Mouse (Mus musculus) intestine, embryonic 16.5 days (tissue): Measurements from ENCODE around the gene Boc. TPM values are rescaled to one million over a fixed set of nuclear protein-coding genes. Genes with fewer than 3 reads are reported as not detected.
A peak's percentile ranks its signal among the peaks of the same experiment; 100 is the strongest.

ENCODE experiments used
- ATAC-seq: fragments of 200-750 bp; cut with Nextera tagmentation; 2 replicates; pipeline ENCODE4 v1.8.0; 2017; ENCODE audit warnings: moderate TSS enrichment, moderate library complexity
- H3K27ac ChIP-seq: fragments of 300-500 bp; sonication (generic); 2 replicates; pipeline ENCODE4 v1.5.1; 2014; ENCODE audit warnings: mild to moderate bottlenecking, low read length
- H3K27me3 ChIP-seq: fragments of 300-500 bp; sonication (generic); replicated peaks from 2 replicates; pipeline ENCODE4 v1.6.1; 2014; ENCODE audit warnings: low read length, control low read depth, mixed read lengths; ENCODE audit not compliant: control insufficient read depth, insufficient read depth
- H3K36me3 ChIP-seq: fragments of 300-500 bp; sonication (generic); 2 replicates; pipeline ENCODE4 v1.6.1; 2014; ENCODE audit warnings: low read length, control low read depth; ENCODE audit not compliant: control insufficient read depth, insufficient read depth
- H3K4me1 ChIP-seq: fragments of 300-500 bp; sonication (generic); 2 replicates; pipeline ENCODE4 v1.6.1; 2014; ENCODE audit warnings: low read length, control low read depth, mixed read lengths; ENCODE audit not compliant: control insufficient read depth, insufficient read depth
- H3K4me2 ChIP-seq: fragments of 300-500 bp; sonication (generic); 2 replicates; pipeline ENCODE4 v1.6.1; 2014; ENCODE audit warnings: low read depth, low read length, control low read depth
- H3K4me3 ChIP-seq: fragments of 300-500 bp; sonication (generic); 2 replicates; pipeline ENCODE4 v1.5.1; 2014; ENCODE audit warnings: mild to moderate bottlenecking, low read length
- H3K9ac ChIP-seq: fragments of 300-500 bp; sonication (generic); 2 replicates; pipeline ENCODE4 v1.6.1; 2014; ENCODE audit warnings: low read depth, low read length
- H3K9me3 ChIP-seq: fragments of 300-500 bp; sonication (generic); 2 replicates; pipeline ENCODE4 v1.6.1; 2016; ENCODE audit warnings: low read length, control low read depth; ENCODE audit not compliant: control insufficient read depth
- WGBS: fragments of 180-500 bp; shearing (Covaris S2); extraction: QIAGEN DNeasy Blood & Tissue Kit; methylation state at CpG from one replicate; pipeline ENCODE4 v1.1.7; 2014; 5-methylcytosine and 5-hydroxymethylcytosine counted together
- polyA plus RNA-seq: library from polyadenylated mRNA; unstranded; fragments of >200 nt; fragmentation: Nextera tagmentation; extraction: Ambion mirVana; gene quantifications from 2 replicates; pipeline ENCODE4 v1.2.1, GENCODE M21; 2015

The Boc gene
- polyA plus RNA-seq, 1 experiment from 2014 or later, result 8.3 TPM

DNA sequence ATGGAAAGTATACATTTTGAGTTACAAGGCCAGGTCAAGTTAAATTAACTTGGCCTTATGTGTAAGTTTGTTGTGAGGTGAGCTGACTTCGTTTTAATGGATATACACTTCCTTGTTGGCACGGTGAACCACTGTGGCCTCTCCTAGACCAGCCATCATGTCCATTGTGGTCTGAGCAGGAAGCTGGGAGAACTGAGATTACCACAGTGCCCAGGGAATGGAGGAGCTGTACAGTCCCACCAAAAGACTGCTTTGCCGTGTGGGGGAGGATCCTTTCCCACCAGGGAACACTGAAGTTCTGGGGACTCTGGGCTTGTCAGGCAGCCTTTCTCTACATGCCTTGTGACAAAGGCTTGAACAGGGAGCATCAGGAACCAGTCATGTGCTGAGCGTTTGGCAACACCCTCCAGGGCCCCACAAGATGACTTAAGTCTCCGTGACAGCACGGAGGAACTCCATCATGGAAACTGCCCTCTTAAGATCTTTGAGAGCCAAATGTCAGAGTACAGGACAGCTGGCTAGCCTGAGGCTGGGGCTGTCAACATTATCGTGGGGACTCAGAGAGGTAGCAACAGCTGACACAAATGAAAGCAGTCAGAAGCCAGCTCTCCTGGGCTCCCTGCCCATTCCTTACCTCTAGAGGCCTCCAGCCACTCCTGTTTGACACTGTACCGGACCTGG, 55.7 kb downstream of the Boc start:
- no peak for ATAC-seq
- Histone ChIP-seq H3K27me3 (no peaks in the 10 kb centered on the region), H3K9ac (no peak overlapping the region), H3K36me3 (peaks cover 11% of the 10 kb centered on the region), H3K4me2 (no peak overlapping the region), H3K27ac (no peak overlapping the region), H3K9me3 (no peaks in the 10 kb centered on the region), H3K4me1 (0 out of 2 replicates have a peak, but pooled peaks cover 3% of the 10 kb centered on the region), H3K4me3 (no peak overlapping the region)
- WGBS, result 70% methylated on average over 8 of the region's 8 CpGs

DNA sequence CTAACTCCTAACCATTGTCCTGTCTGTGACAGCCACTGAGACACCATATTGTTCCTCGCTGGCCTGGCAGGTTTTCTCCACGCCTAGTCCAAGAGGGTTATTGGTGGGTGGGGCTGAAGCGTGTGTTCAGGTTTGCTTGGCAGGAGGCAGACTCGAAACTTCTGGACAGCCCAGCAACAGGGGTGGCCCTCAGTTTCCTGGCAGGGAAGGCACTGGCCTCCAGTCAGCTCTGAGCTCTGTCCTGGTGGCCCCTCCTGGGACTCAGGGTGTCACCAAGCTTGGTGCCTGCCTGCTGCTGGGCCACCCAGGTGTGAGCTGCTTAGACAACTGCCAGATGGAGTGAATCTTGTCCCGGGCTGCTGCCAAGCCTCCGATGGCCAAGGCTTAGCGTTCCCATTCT, 56.4 kb downstream of the Boc start:
- H3K4me2 ChIP-seq, result no peak overlapping the region
- 0 out of 2 replicates have a peak, but pooled peaks cover 3% of the 10 kb centered on the region for H3K4me1 ChIP-seq
- no peak overlapping the region for H3K9ac ChIP-seq
- WGBS, result 66% methylated on average over 7 of the region's 7 CpGs
- H3K36me3 ChIP-seq, result peaks cover 12% of the 10 kb centered on the region
- H3K27ac ChIP-seq, result no peak overlapping the region
- H3K9me3 ChIP-seq, result no peaks in the 10 kb centered on the region
- no peaks in the 10 kb centered on the region for H3K27me3 ChIP-seq
- no peak overlapping the region for H3K4me3 ChIP-seq
- peak; percentile 31; the same call in 1 of the 2 replicates for ATAC-seq

DNA sequence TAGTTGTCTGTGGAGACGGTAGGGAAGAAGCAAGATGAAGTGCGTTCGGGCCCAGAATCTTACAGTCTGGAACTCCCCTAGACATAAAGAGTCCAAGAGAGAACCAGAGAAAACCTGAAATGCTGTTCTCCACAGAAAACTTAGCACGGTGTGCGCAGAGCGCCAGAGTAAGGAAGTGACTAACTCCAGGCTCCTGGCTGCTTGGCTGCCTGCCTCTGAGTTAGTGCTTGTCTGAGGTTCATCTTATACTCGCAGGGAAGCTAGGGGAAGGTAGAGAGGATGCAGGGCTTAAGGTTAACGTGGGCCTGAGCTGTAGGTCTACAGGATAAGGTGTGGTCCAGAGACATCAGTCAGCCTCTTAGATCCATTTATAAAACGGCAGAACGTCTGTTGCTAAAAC, 56.9 kb downstream of the Boc start:
- Histone ChIP-seq H3K9ac (no peak overlapping the region), H3K9me3 (no peaks in the 10 kb centered on the region), H3K4me2 (no peak overlapping the region), H3K4me1 (0 out of 2 replicates have a peak, but pooled peaks cover 3% of the 10 kb centered on the region), H3K27me3 (no peaks in the 10 kb centered on the region), H3K27ac (no peak overlapping the region), H3K36me3 (peaks cover 12% of the 10 kb centered on the region), H3K4me3 (no peak overlapping the region)
- no peak for ATAC-seq
- 90% methylated on average over 10 of the region's 10 CpGs for WGBS

DNA sequence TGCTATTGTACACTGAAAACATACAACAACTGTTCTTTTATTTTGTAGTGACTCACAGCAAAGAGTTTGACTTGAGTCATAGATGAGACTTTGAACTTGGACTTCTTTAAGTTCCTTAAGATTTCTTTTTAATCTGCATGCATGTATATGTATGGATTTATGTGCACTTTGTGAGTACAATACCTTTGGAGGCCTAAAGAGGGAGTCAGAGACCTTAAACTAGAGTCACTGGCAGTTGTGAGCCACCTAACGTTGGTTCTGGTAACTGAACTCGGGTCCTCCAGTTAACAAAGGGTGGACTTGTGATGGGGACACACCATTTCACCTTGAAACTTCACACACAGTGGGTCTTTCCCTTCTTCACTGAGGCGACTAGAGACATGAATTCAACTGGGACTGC, 60.2 kb downstream of the Boc start:
- no peak overlapping the region for H3K4me2 ChIP-seq
- H3K27me3 ChIP-seq, result no peaks in the 10 kb centered on the region
- no peak overlapping the region for H3K27ac ChIP-seq
- no peak for ATAC-seq
- H3K36me3 ChIP-seq, result peaks cover 9% of the 10 kb centered on the region
- H3K9me3 ChIP-seq, result no peaks in the 10 kb centered on the region
- H3K4me3 ChIP-seq, result no peak overlapping the region
- 93% methylated on average over 3 of the region's 3 CpGs for WGBS
- 0 out of 2 replicates have a peak, but pooled peaks cover 3% of the 10 kb centered on the region for H3K4me1 ChIP-seq
- no peak overlapping the region for H3K9ac ChIP-seq

DNA sequence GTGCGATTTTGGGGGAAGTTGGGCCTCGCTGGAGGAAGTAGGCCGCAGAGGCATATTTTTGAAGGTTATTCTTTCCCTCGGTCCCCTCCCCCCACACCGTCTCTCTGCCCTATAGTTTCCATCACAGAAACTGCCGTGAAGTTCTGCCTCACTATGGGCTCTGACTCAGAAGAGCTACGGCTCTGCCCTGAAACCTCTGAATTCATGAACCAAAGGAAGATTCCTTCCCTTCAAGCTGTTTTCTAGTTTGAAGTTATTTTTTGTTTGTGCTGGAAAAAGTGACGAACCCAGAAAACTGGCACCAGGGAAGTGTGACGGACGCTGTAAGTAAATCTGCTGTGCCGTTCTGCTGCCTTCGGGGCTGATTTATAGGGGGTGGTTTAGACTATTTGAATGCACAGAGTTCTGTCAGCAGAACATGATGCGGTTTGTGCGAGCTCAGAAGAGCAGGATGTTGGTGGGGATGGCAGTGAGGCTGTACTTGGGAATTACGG, 61.7 kb downstream of the Boc start:
- no peak overlapping the region for H3K9ac ChIP-seq
- H3K4me2 ChIP-seq, result no peak overlapping the region
- H3K4me3 ChIP-seq, result no peak overlapping the region
- H3K9me3 ChIP-seq, result no peaks in the 10 kb centered on the region
- no peak overlapping the region for H3K27ac ChIP-seq
- ATAC-seq, result no peak
- H3K27me3 ChIP-seq, result no peaks in the 10 kb centered on the region
- no peaks in the 10 kb centered on the region for H3K4me1 ChIP-seq
- WGBS, result 77% methylated on average over 15 of the region's 15 CpGs
- H3K36me3 ChIP-seq, result peaks cover 9% of the 10 kb centered on the region

DNA sequence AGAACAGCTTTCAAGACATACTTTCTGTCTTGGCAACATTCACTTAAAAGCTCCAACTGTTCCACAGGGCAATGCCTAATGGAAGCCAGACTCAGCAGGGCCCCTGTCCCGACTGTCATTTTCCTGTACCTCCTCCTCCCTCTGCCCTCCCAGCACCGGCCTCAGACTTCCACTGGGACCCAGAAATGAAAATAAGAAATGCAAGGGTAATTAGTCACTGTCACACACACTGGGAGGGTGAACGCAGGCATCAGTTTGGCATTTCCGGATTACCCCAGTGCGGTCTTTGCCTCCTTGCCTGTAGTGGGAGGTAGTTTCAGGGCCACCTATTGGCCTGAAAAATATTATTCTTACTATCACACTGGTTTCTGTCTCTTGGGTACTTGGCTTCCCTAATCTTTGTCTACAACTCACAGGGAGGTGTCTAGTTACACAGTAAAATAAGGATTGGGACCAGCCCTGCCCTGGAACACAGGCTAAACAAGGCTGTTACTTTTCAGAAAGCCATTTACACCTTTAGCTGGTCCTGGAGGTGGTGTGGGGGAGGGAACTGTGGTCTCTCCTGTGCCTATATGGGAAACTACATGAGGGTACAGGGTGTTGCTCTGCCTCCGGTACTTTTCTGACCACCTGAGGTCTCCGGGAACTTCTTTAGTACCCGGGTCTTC, 64.1 kb downstream of the Boc start:
- ATAC-seq, result no peak
- Histone ChIP-seq H3K27ac (no peak overlapping the region), H3K4me2 (no peak overlapping the region), H3K9ac (no peak overlapping the region), H3K36me3 (peaks cover 3% of the 10 kb centered on the region; the same call in 1 of the 2 replicates), H3K27me3 (no peaks in the 10 kb centered on the region), H3K4me1 (no peaks in the 10 kb centered on the region), H3K4me3 (no peak overlapping the region), H3K9me3 (no peaks in the 10 kb centered on the region)
- WGBS, result 46% methylated on average over 8 of the region's 8 CpGs

DNA sequence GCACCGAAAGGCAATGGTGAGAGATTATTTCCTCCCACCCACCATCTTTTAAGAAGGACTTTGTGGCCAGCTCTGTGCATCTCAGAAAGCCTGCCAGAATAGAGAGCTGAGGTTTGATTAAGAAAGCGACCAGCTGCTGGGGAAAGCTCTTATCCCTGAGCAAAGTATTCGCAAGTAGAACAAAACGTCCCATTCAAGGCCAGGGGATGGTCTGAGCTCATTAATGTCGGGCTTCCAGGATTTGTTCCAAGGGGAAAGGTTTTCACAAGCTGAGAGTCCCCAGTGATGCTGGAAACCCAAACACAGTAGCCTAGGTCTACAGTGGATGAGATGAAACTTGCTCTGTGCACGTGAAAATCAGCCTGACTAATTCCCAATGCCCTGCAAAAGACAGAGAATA, 64.8 kb downstream of the Boc start:
- no peaks in the 10 kb centered on the region for H3K9me3 ChIP-seq
- no peaks in the 10 kb centered on the region for H3K4me1 ChIP-seq
- peaks cover 3% of the 10 kb centered on the region; the same call in 1 of the 2 replicates for H3K36me3 ChIP-seq
- 40% methylated on average over 6 of the region's 6 CpGs for WGBS
- no peaks in the 10 kb centered on the region for H3K27me3 ChIP-seq
- no peak overlapping the region for H3K27ac ChIP-seq
- H3K9ac ChIP-seq, result no peak overlapping the region
- no peak for ATAC-seq
- no peak overlapping the region for H3K4me2 ChIP-seq
- no peak overlapping the region for H3K4me3 ChIP-seq

DNA sequence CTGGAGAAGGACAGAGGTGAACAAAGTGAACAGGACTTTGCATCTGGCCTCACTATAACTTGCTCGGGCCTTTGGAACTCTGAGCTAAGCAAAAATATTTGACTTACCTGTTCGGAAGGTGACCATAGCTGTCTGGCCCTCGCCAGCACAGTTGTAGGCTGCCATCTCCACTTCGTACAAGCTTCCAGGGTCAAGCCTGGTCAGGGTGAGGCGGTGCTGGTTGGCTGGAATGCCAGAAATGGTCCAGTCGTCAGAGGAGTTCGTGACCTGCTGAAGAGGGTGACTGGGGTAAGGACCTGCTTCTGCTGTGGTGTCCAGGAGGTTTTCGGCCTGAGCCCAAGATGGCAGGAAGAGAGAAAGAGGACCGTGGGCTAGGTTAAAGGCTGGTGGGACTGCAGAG, 66.0 kb downstream of the Boc start:
- no peaks in the 10 kb centered on the region for H3K27me3 ChIP-seq
- H3K4me1 ChIP-seq, result no peaks in the 10 kb centered on the region
- H3K4me3 ChIP-seq, result no peak overlapping the region
- H3K27ac ChIP-seq, result no peak overlapping the region
- no peaks in the 10 kb centered on the region for H3K9me3 ChIP-seq
- H3K4me2 ChIP-seq, result no peak overlapping the region
- no peaks in the 10 kb centered on the region for H3K36me3 ChIP-seq
- H3K9ac ChIP-seq, result no peak overlapping the region
- WGBS, result 80% methylated on average over 9 of the region's 9 CpGs
- ATAC-seq, result no peak

DNA sequence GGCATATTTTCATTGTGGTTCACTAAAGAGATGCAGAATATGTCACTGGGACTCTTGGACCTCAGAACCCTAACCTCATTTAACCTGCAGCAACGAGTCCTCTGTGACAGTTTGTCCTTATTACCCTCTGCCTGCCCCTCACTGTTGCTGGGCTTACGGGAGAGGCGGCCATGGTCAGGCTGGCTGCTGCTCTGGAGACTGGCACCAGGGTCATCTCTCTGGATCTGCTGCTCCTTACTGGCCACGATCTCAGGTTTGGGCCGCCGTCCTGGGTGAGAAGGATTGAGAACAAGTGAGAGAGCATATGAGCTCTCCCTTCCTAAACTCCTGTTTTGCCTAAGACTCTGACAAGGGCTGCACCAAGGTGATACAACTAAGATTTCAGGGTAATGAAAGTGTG, 66.5 kb downstream of the Boc start:
- Histone ChIP-seq H3K27me3 (no peaks in the 10 kb centered on the region), H3K9me3 (no peaks in the 10 kb centered on the region), H3K4me1 (no peaks in the 10 kb centered on the region), H3K4me3 (no peak overlapping the region), H3K27ac (no peak overlapping the region), H3K4me2 (no peak overlapping the region), H3K9ac (no peak overlapping the region), H3K36me3 (no peaks in the 10 kb centered on the region)
- ATAC-seq, result no peak
- WGBS, result 92% methylated on average over 6 of the region's 6 CpGs
